Mouse (Mus musculus) heart, postnatal 14 days (tissue): Measurements from ENCODE around the gene Olfr1497. TPM values are rescaled to one million over a fixed set of nuclear protein-coding genes. Genes with fewer than 3 reads are reported as not detected.
"Not testable (repeated sequence)": the region's sequence is repeated elsewhere in the genome, so short reads cannot be mapped to it uniquely, and the experiment has no call there.

Experiments used
- DNase-seq, 2 experiments: peaks; one replicate each; pipeline ENCODE4 v3.0.0; 2021 to 2022
- intact Hi-C: fragments of 180-260 bp; cut with DNase I; formaldehyde crosslinking; loops from one replicate; pipeline ENCODE4 v1.15.1; 2025
- long read RNA-seq, 2 experiments: library from polyadenylated mRNA; stranded (forward); transcript quantifications; one replicate each; pipeline ENCODE4 v2.0.0; 2021
- total RNA-seq, 2 experiments: library from RNA; stranded (reverse); gene quantifications; 2 replicates each; pipeline ENCODE4 v1.2.3; 2021

Olfr1497 gene
- not detected for total RNA-seq
- long read RNA-seq, experiment 1, result 0 reads
- long read RNA-seq, experiment 2, result 0 reads

DNA sequence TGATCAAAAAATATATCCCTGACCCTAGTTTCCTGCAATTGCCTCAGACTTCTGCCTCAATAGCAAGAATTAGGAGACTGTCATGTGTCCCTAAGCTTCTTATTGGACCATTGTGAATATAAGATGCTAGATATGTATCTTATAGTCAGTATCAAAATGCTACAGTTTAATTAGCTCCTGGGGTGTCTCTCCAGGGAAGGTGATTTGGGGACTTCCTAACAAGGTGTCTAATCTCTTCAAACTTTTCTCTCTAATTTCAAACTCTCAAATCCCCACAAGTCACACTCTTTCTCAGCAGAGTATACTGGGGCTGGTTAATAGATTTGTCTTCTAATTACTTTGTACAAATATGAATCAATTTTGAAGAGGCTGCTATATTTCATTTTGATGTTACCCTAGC is at the start of gene Olfr1497:
Gene Olfr1497, minus strand, starts transcription at position 101 of the 400 bp plus-strand sequence.
- DNase-seq, result no peak
- intact Hi-C loops, result no loop called here

DNA sequence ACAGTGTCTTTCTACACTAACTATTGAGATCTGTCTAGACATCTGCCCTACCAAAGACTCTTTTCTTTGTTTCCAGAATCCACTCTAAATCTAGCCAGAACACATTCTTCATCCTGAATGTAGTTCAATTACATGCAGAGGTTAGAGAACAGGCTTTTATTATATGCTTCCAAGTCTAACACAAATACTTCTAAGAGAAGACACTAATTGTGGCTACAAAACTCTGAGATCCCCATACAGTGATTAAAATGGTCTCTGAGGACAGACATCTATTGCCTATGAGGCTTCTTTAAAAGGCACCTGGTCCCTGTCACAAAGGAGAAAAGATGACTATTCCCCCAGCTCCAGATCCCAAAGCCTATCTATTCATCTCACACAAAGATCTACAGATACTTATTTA is 32.4 kb upstream of the Olfr1497 start, which contains the start of gene Olfr1500:
Gene Olfr1500, minus strand, starts transcription at position 101 of the 400 bp plus-strand sequence.
- no peak for DNase-seq
- intact Hi-C loops, result no loop called here

DNA sequence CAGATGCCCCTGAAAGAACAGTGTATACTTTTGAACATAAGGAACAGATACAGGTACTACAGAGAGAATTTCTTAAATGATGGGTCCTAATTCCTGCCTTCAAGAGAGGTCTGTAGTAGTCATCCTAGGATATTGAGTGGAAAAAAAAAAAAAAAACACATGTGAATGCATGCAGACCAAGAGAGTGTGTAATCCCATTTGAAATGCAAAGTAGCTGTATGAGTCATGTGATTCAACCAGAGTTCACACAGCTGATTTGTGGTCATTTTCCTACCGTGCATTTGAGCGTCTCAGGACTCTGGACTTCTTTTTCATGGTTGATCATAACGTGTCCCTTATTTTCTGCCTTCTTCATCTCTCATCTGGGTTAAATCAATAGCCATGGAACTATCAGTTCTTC is 30.4 kb upstream of the Olfr1497 start:
- intact Hi-C loops, result no loop called here
- DNase-seq, result no peak

DNA sequence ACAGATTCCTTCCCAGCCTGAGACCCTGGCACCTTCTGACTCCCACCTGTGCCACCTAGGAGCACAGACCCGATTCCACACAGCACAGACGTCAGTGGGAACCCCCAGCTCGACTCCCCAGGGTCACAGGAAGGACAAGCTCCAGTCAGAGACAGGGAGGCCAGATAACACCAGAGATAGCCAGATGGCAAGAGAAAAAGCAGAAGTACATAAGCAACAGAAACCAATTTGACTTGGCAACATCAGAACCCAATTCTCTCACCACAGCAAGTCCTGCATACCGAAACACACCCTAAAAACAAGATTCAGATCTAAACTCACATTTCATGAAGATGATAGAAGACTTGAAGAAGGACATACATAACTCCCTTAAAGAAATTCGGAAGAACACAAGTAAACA is 22.8 kb upstream of the Olfr1497 start:
- intact Hi-C loops, result no loop called here
- no peak for DNase-seq

DNA sequence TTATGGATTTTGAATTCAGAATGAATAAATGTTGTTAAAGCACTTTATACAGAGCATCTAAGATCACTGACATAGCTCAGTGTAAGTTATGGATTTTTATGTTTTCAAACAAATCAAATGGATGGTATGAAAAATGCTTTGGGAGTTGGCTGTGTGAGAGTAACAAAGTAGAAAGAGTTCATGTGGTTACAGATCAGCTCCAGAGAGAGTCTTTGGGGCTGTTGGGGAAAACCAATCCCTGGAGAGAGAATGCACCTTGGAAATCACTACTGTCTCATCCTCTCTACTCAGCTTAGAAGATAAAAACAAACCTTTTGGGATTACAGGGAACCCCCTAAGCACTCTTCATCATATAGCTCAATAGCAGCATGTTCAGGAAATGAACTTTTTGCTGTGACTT is 21.3 kb upstream of the Olfr1497 start, which contains the start of gene Olfr1499:
Gene Olfr1499, minus strand, starts transcription at position 101 of the 400 bp plus-strand sequence.
- DNase-seq, result no peak
- intact Hi-C loops, result no loop called here

DNA sequence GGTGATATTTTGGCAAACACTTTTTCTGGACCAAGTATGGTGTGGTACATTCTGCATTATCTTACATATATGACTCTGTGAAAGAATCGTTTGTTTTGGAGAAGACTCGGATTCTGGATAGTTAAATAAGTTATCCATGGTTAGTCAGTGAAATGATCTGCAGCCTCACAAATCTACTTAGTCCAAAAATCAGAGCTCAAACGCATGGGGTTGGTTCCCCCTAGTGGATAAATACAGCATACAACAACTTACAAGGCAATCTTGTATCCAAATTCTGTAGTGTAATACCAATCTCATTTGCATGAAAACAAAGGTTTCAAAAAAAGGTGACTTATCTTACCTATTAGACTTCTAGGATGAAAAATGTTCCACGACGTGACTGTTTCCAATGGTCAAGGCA is 20.8 kb upstream of the Olfr1497 start:
- no peak for DNase-seq
- intact Hi-C loops, result no loop called here

DNA sequence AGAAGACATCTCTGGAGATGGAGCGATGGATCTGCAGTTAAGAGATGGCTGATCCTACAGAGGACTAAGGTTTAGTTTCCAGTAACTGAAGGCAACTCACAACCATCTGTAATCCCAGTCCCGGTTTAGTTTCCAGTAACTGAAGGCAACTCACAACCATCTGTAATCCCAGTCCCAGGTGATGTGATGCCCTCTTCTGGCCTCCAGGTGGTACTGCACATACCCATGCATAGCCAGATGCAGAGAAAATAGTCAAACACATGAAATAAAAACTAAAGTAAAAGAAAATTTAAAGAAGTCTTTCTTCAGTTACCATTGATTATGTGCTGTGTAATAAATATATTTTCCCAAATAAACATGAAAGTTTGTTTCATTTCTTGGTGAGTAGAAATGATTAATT is 14.8 kb upstream of the Olfr1497 start:
- no peak for DNase-seq

DNA sequence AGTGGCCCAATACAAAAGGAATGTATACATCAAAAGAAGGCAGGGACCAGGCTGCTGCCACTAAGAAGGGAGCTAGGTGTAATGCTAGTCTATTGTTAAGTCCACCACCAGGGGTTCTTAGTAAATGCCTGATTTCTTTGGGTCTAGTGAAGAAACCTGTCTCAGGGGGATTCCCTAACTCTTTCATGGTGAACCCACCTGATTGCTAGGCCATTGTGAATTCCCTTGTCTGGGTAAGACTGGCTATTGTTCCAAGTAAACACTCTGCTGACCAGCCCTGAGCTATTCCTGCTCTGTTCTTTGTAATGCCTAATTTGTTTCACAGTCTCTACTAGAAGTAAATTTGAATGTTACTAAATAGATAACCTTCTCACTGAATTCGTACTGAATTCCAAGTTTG is 7.5 kb upstream of the Olfr1497 start:
- intact Hi-C loops, result not testable (repeated sequence)

More for the DNA sequence above, 14.8 kb upstream of the Olfr1497 start:
- intact Hi-C loops, result no loop called here

DNA sequence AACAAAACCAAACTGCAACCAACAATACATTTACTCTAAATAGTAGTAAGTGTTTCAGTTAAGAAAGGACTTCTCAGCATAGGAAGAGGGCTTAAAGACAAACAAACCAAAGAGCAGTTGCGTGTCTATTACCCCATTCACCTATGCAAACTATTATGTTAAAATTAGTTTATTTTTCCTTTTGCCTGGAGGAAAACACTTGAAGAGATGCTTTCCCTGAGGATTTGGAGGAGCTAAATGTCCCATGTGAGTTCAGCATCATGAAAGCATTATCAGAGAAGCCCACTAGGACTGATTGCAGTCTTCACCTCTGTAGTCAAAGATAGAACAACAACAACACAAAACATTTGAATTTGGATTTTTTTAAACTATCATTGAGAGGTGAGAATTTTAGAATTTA is 20.4 kb downstream of the Olfr1497 start, which contains the start of gene Olfr1496:
Gene Olfr1496, plus strand, starts transcription at position 301 of the 400 bp plus-strand sequence.
- intact Hi-C loops, result no loop called here
- no peak for DNase-seq

More for the DNA sequence above, 7.5 kb upstream of the Olfr1497 start:
- DNase-seq, result not testable (repeated sequence)

DNA sequence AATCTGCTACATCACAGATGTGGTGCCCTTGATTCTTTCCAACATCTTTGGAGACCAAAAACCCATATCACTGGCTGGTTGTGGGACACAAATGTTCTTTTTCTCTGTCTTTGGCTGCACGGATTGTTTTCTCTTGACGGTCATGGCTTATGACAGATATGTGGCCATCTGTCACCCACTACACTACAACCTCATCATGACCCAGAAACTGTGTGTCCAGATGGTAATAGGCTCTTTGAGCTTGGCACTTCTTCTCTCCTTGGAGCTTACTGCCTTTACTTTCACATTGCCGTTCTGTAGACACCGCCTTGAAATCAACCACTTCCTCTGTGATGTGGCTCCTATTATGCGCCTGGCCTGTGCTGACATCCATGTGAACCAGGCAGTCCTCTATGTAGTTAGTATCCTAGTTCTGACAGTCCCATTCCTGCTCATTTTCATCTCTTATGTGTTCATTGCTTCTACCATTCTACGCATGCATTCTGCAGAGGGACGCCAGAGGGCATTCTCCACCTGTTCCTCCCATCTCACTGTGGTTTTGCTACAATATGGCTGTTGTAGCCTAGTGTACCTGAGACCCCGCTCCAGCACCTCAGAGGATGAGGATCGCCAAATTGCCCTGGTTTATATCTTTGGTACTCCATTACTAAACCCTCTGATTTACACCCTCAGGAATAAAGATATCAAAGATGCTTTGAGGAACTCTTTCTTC is 29.3 kb downstream of the Olfr1497 start:
- DNase-seq, result no peak
- intact Hi-C loops, result no loop called here

DNA sequence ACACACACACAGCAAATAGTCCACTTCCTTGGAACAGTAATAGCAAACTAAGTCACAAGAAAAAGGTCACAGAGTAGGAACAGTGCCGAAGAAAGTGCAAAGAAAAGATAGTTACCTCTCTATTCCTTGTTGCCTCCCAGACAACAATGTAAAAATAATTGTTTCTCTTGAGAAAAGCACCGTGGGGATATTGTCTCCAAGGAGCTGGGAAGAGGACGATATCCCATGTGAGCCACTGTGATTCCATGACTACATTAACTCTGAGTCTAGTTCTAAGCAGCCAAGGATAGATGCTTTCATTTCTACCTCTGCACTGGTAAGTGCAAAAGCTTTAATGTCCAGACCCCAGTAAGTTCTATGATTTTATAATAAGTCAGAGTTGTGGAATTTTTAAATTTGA is 33.7 kb downstream of the Olfr1497 start, which contains the start of gene Olfr1495:
Gene Olfr1495, plus strand, starts transcription at position 301 of the 400 bp plus-strand sequence.
- intact Hi-C loops, result no loop called here
- DNase-seq, result no peak

DNA sequence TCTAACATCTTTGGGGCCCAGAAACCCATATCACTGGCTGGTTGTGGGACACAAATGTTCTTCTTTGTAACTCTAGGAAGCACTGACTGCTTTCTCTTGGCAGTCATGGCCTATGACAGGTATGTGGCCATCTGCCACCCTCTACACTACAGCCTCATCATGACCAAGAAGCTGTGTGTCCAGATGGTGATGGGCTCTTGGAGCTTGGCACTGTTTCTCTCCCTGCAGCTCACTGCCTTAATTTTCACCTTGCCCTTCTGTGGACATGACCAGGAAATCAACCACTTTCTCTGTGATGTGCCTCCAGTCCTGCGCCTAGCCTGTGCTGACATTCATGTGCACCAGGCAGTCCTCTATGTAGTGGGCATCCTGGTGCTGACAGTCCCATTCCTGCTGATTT is 48.6 kb downstream of the Olfr1497 start:
- no peak for DNase-seq
- intact Hi-C loops, result no loop called here

Other genes with a start within 250 kb of the Olfr1497 start
- not detected for gene Olfr1484, start 214.7 kb downstream of the Olfr1497 start, total RNA-seq
- gene Olfr1487, start 180.8 kb downstream of the Olfr1497 start, total RNA-seq, result not detected
- gene Olfr1489, start 166.6 kb downstream of the Olfr1497 start, total RNA-seq, result not detected
- not detected for gene Olfr1490, start 147.1 kb downstream of the Olfr1497 start, total RNA-seq
- gene Olfr1491, start 100.9 kb downstream of the Olfr1497 start, total RNA-seq, result not detected
- gene Olfr1493-ps1, start 74.9 kb downstream of the Olfr1497 start, total RNA-seq, result not detected
- gene Olfr1494, start 58.5 kb downstream of the Olfr1497 start, total RNA-seq, result not detected
- not detected for gene Olfr1495, start 33.6 kb downstream of the Olfr1497 start, total RNA-seq
- not detected for gene Olfr1496, start 20.3 kb downstream of the Olfr1497 start, total RNA-seq
- not detected for gene Olfr1499, start 21.2 kb upstream of the Olfr1497 start, total RNA-seq
- gene Olfr1500, start 32.3 kb upstream of the Olfr1497 start, total RNA-seq, result not detected
- gene Olfr1501, start 52.5 kb upstream of the Olfr1497 start, total RNA-seq, result not detected
- gene Olfr1502, start 63.6 kb upstream of the Olfr1497 start, total RNA-seq, result not detected
- gene Olfr1504, start 99.7 kb upstream of the Olfr1497 start, total RNA-seq, result not detected
- gene Olfr1505, start 115.3 kb upstream of the Olfr1497 start, total RNA-seq, result not detected